Mouse (Mus musculus): ENCODE measurements around the gene Wdr61. TPM values are rescaled to one million over a fixed set of nuclear protein-coding genes. Genes with fewer than 3 reads are reported as not detected.

The Wdr61 gene
- polyA plus RNA-seq (2012; rRNA removed), result 13.2 and 13.4 TPM in 2 replicates

GRCm38 (mm10) chr9:54733921-54734638 is at the start of gene Wdr61:
Gene Wdr61, minus strand, starts transcription at chr9:54734519.
- H3K36me3 ChIP-seq (ENCODE audit: control insufficient read depth, insufficient read depth, low read length), result peaks cover 2% of the 10 kb centered on the region; the same call in 1 of the 2 replicates
- H3K4me3 ChIP-seq (ENCODE audit: extremely low read depth, insufficient read depth, insufficient read length), result peak within 1 kb of the TSS; percentile 74
- peak; percentile 88 to 96 for DNase-seq (ENCODE audit: low read depth in 1 of 2, low spot score in 2 of 2)
- H3K27ac ChIP-seq (ENCODE audit: insufficient read depth, low read length), result peak within 1 kb of the TSS; percentile 61
- no peaks in the 10 kb centered on the region; the same call in 1 of the 2 replicates for H3K4me1 ChIP-seq (ENCODE audit: control insufficient read depth, insufficient read depth, insufficient read length)
- H3K27me3 ChIP-seq (ENCODE audit: control insufficient read depth, insufficient read depth, low read length), result no peaks in the 10 kb centered on the region
- TF ChIP-seq CTCF (IDR thresholded peaks at IDR 0.05; ENCODE audit: extremely low read depth, insufficient read depth, insufficient read length, insufficient replicate concordance) (0 out of 2 replicates have a peak, but pooled peaks have one; percentile 28), POLR2A (IDR thresholded peaks at IDR 0.05; ENCODE audit: low read depth, low read length) (peak; percentile 71; the same call in 1 of the 2 replicates)
- 2% methylated on average over 32 of the region's 32 CpGs for WGBS

- no peak for DNase-seq (ENCODE audit: low read depth in 1 of 2, low spot score in 2 of 2)
- Histone ChIP-seq H3K4me3 (ENCODE audit: extremely low read depth, insufficient read depth, insufficient read length) (no peak overlapping the region), H3K4me1 (ENCODE audit: control insufficient read depth, insufficient read depth, insufficient read length) (no peaks in the 10 kb centered on the region), H3K36me3 (ENCODE audit: control insufficient read depth, insufficient read depth, low read length) (no peaks in the 10 kb centered on the region), H3K27ac (ENCODE audit: insufficient read depth, low read length) (no peak overlapping the region), H3K27me3 (ENCODE audit: control insufficient read depth, insufficient read depth, low read length) (no peaks in the 10 kb centered on the region; the same call in 1 of the 2 replicates)
- 81% methylated on average over 3 of the region's 3 CpGs for WGBS
- no peak for TF ChIP-seq POLR2A (IDR thresholded peaks at IDR 0.05; ENCODE audit: low read depth, low read length)
- TF ChIP-seq CTCF (IDR thresholded peaks at IDR 0.05; ENCODE audit: extremely low read depth, insufficient read depth, insufficient read length, insufficient replicate concordance), result no peak
These were observed 49.7 kb upstream of the Wdr61 start for GRCm38 (mm10) chr9:54784003-54784402.

GRCm38 (mm10) chr9:54782504-54782903 is 48.2 kb upstream of the Wdr61 start:
- H3K27ac ChIP-seq (ENCODE audit: insufficient read depth, low read length), result no peak overlapping the region
- no peaks in the 10 kb centered on the region for H3K4me1 ChIP-seq (ENCODE audit: control insufficient read depth, insufficient read depth, insufficient read length)
- WGBS, result 86% methylated on average over 15 of the region's 15 CpGs
- no peaks in the 10 kb centered on the region for H3K36me3 ChIP-seq (ENCODE audit: control insufficient read depth, insufficient read depth, low read length)
- H3K4me3 ChIP-seq (ENCODE audit: extremely low read depth, insufficient read depth, insufficient read length), result no peak overlapping the region
- DNase-seq (ENCODE audit: low read depth in 1 of 2, low spot score in 2 of 2), result no peak
- TF ChIP-seq CTCF (IDR thresholded peaks at IDR 0.05; ENCODE audit: extremely low read depth, insufficient read depth, insufficient read length, insufficient replicate concordance), result no peak
- TF ChIP-seq POLR2A (IDR thresholded peaks at IDR 0.05; ENCODE audit: low read depth, low read length), result no peak
- H3K27me3 ChIP-seq (ENCODE audit: control insufficient read depth, insufficient read depth, low read length), result no peaks in the 10 kb centered on the region; the same call in 1 of the 2 replicates

- Histone ChIP-seq H3K36me3 (ENCODE audit: control insufficient read depth, insufficient read depth, low read length) (no peaks in the 10 kb centered on the region), H3K4me3 (ENCODE audit: extremely low read depth, insufficient read depth, insufficient read length) (no peak overlapping the region), H3K4me1 (ENCODE audit: control insufficient read depth, insufficient read depth, insufficient read length) (no peaks in the 10 kb centered on the region), H3K27me3 (ENCODE audit: control insufficient read depth, insufficient read depth, low read length) (no peaks in the 10 kb centered on the region), H3K27ac (ENCODE audit: insufficient read depth, low read length) (no peak overlapping the region)
- TF ChIP-seq CTCF (IDR thresholded peaks at IDR 0.05; ENCODE audit: extremely low read depth, insufficient read depth, insufficient read length, insufficient replicate concordance) (no peak), POLR2A (IDR thresholded peaks at IDR 0.05; ENCODE audit: low read depth, low read length) (no peak)
- 81% methylated on average over 8 of the region's 8 CpGs for WGBS
- DNase-seq (ENCODE audit: low read depth in 1 of 2, low spot score in 2 of 2), result no peak
These were observed 45.0 kb upstream of the Wdr61 start for GRCm38 (mm10) chr9:54779280-54779679.

GRCm38 (mm10) chr9:54776451-54776982 is 42.2 kb upstream of the Wdr61 start:
- DNase-seq (ENCODE audit: low read depth in 1 of 2, low spot score in 2 of 2), result no peak
- Histone ChIP-seq H3K4me3 (ENCODE audit: extremely low read depth, insufficient read depth, insufficient read length) (no peak overlapping the region), H3K27me3 (ENCODE audit: control insufficient read depth, insufficient read depth, low read length) (no peaks in the 10 kb centered on the region), H3K27ac (ENCODE audit: insufficient read depth, low read length) (no peak overlapping the region), H3K4me1 (ENCODE audit: control insufficient read depth, insufficient read depth, insufficient read length) (no peaks in the 10 kb centered on the region), H3K36me3 (ENCODE audit: control insufficient read depth, insufficient read depth, low read length) (no peaks in the 10 kb centered on the region)
- 77% methylated on average over 13 of the region's 13 CpGs for WGBS
- TF ChIP-seq POLR2A (IDR thresholded peaks at IDR 0.05; ENCODE audit: low read depth, low read length), result no peak

GRCm38 (mm10) chr9:54770140-54770780 is 35.9 kb upstream of the Wdr61 start:
- Histone ChIP-seq H3K27me3 (ENCODE audit: control insufficient read depth, insufficient read depth, low read length) (peaks cover 5% of the 10 kb centered on the region), H3K4me3 (ENCODE audit: extremely low read depth, insufficient read depth, insufficient read length) (no peak overlapping the region), H3K27ac (ENCODE audit: insufficient read depth, low read length) (no peak overlapping the region), H3K4me1 (ENCODE audit: control insufficient read depth, insufficient read depth, insufficient read length) (no peaks in the 10 kb centered on the region), H3K36me3 (ENCODE audit: control insufficient read depth, insufficient read depth, low read length) (no peaks in the 10 kb centered on the region)
- TF ChIP-seq POLR2A (IDR thresholded peaks at IDR 0.05; ENCODE audit: low read depth, low read length), result no peak
- no peak for TF ChIP-seq CTCF (IDR thresholded peaks at IDR 0.05; ENCODE audit: extremely low read depth, insufficient read depth, insufficient read length, insufficient replicate concordance)
- 69% methylated on average over 11 of the region's 11 CpGs for WGBS
- no peak for DNase-seq (ENCODE audit: low read depth in 1 of 2, low spot score in 2 of 2)
